Mouse (Mus musculus): ENCODE data around the gene Mcidas.
"Not testable (repeated sequence)": the region's sequence is repeated elsewhere in the genome, so short reads cannot be mapped to it uniquely, and the experiment has no call there.

Mcidas gene

DNA sequence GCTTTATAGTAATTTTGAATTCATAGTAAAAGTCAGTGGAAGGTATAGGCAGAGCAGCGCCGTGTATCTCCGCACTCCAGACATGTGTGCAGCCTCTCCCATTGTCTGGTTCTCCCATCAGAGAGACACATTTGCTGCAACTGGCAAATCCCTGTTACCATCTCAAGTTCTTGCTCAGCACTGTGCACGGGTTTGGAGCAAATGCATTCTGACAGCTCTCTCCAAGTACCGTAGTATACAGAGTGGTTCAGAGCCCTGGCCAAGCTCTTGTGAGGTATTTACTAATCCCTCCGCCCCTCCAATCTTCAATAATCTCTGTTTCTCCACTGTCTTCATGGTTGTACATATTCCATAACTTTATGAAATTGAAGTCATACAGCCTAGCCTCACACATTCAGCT, 19.0 kb downstream of the Mcidas start:
- DNase-seq (ENCODE audit: inconsistent age in 2 of 2, low spot score in 1 of 2): no peak

DNA sequence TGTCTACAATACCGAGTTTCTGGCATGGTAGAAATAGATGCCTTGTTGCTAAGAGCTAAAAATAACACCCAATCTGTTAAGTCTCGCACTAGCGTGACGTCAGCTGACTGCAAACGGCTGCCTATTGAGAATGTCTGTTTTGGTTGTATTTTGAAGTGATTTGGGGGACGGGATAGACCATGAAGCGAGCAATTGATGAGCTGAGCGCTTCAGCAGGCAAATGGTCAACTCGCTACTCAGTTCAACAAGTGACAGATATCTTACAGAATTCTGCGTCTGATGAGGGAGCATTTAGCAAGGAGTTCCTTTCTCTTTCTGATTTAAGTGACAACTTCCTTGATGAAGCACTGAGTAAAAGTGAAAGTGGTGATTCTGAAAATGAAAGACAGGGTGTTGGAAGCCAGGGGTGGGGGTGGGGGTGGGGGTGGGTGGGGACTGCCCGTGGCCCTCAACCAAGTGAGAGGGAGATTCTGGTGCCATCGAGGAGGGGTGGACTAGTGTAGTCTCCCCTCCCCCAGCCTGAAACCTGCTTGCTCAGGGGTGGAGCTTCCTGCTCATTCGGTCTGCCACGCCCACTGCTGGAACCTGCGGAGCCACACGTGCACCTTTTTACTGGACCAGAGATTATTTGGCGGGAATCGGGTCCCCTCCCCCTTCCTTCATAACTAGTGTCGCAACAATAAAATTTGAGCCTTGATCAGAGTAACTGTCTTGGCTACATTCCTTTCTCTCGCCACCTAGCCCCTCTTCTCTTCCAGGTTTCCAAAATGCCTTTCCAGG, 19.7 kb downstream of the Mcidas start:
- not testable (repeated sequence) for DNase-seq (ENCODE audit: inconsistent age in 2 of 2, low spot score in 1 of 2)

DNA sequence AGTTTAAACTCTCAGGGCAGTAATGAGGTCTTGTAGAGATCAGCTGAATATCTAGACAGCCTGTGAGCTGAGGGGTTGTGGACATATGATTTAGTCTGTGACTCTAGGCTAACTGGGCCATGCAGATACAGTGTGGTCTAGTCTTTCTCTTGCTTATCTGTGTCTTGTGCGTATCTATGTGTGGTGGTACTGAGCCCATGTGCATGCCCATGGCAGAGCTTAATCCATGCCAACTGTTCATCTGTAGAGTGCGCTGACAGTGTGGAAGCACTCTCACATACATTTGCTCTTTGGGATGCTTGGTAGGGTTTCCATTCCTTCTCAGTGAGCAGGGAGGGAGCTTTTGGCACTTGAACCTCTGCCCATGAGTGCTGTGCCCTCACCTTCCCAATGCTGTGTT, 27.9 kb downstream of the Mcidas start:
- DNase-seq (ENCODE audit: inconsistent age in 2 of 2, low spot score in 1 of 2): no peak

DNA sequence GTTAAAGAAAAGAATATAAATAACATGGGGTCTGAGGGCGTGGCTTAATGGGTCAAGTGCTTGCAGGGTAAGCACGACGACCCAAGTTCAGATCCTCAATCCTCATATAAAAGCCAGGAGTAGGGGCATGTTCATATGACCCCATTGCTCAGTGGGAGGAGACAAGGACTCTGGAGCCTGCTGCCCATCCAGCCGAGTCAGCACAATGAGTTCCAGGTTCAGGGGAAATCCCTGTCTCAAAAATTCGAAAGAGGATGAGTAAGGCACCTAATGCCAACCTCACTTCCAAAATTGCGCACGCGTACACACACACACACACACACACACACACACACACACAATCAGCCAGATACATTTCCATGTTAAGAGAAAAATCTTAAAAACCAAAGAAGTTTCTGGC, 28.8 kb downstream of the Mcidas start:
- DNase-seq (ENCODE audit: inconsistent age in 2 of 2, low spot score in 1 of 2): no peak

DNA sequence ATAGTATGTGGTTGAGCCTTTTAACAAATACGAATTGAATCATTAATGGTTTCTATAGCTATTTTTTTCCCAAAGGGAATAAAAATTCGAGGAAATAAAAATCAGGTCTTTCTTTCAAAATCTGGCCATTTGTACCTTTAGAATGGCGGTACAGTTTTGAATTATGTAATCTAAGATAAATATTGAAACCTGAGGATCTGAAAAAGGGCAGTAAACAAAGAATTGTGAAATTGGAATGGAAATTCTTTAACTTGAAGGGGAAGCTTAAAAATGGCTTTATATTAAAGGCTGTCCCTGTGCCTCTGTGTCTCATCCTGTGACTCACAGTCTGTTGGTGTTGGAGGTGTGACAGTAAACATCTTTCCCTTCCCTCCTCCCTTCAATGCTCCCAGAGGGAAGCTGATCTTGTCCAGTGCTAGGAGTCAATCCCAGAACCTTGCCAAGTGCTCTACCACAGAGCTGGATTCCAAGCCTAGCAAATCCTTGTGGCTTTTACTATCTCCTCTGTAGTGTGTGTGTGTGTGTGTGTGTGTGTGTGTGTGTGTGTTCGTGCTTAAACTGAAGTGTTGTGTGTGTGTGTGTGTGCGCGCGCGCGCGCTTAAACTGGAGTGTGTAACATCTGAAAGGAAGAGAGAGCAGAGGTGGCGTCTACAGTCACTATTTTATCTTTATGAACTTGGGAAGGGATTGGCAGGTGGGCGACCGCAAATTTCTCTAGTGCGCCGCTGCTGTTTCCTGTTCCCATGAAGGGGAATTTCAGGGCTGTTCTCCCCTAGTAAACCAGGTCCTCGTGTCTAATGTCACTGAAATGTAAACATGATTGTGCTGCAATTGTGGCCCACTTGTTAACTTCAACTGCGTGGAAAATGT, 29.9 kb downstream of the Mcidas start:
- DNase-seq (ENCODE audit: inconsistent age in 2 of 2, low spot score in 1 of 2): no peak

DNA sequence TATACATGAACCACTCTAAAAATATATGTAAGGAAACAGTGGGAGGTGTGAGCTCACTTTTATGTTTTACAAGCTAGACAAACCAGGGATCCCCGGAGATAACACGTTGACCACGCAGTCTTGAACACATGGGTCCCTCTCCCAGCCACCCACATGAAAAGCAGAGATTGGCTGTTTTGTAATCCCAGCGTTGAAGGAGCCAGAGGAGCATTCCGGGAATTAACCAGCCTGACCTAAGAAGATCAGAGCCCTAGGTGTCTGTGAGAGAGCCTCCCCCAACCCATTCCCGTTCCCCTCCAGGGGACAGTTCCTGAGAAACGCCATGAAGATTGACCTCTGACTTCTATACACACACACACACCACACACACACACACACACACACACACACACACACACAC, 37.7 kb downstream of the Mcidas start:
- DNase-seq (ENCODE audit: inconsistent age in 2 of 2, low spot score in 1 of 2): no peak

DNA sequence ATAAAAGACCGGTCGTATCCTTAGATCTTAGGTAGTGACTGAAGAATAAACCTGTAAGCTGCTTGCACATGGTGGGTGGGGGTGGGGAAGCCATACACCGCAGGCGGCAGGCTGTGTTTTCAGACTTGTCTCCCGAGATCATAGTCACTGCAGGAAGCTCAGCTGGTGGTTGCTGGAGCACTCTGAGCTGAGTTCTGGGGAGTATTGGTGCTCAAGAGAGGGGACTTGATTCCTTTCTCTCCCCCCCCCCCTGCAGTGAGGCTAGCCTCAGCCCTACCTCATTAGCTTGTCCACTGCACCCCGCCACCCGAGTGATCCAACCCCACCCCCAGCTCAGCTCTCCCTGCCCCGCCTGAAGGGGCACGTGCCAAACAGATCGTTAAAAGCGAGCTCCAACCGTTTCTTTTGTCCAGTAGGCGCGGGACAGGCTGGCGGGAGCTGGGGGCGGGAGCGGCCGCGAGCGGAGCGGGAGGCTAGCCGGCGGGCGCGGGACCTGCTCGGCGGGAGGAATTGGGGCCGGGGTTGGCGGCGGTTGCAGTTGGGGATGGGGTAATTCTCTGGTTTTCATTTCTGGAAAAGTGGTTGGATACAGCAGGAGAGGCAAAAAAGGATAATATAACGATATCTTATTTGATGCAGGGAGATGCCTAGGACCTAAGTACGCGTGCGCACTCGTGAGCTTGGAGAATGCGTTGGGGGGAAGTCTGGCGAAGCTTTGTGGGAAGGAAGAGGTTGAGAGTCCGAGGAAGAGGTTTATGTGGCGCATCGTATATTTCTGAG, 38.3 kb downstream of the Mcidas start:
- DNase-seq (ENCODE audit: inconsistent age in 2 of 2, low spot score in 1 of 2): peak in 1 of 2 experiments; percentile 58

DNA sequence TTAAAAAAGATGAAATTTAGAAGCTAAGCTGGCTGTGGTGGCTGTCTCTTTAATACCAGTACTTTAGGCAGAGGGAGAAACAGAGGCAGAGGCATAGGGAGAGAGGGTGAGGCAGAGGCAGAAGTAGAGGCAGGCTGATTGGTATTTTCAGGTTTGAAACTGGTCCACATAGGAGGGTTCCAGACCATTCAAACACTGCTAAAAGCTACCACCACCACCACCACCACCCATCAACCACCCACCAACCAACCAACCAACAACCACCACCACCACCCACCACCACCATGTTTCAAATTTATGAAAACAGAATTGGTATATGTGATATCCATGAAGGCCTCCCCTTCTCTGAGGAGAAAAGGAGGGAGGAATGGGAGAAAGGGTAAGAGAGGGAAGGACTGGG, 39.2 kb downstream of the Mcidas start:
- no peak for DNase-seq (ENCODE audit: inconsistent age in 2 of 2, low spot score in 1 of 2)

DNA sequence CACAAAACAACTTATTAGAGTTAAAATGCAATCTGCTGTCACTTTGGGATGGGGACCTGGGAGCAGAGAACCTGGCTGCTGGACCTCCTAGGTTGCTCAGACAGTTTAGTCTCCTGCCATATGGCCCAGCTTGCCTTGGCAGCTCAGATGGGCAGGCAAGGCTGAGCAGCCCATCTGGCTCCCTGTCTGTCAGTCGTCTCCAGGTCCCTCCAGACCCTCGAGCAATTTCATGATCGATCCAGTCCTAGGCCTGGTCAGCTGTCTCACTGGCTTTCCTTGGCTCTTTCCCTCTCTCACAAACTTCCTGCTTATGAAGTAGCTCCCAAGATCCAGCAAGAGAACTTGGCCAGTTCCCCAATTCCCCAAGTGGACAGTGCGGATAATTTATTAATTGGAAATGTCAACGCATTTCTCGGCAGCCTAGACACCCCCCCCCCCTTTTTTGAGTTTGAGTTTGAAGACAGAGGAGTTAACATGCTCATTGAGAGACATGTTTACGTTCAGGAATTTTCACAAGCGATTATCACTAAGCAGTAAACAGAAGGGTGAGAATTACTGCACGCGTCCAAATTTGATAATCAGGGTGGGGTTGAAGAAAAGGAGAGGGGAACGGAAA, 40.7 kb downstream of the Mcidas start:
- peak in 1 of 2 experiments; percentile 38 for DNase-seq (ENCODE audit: inconsistent age in 2 of 2, low spot score in 1 of 2)

DNA sequence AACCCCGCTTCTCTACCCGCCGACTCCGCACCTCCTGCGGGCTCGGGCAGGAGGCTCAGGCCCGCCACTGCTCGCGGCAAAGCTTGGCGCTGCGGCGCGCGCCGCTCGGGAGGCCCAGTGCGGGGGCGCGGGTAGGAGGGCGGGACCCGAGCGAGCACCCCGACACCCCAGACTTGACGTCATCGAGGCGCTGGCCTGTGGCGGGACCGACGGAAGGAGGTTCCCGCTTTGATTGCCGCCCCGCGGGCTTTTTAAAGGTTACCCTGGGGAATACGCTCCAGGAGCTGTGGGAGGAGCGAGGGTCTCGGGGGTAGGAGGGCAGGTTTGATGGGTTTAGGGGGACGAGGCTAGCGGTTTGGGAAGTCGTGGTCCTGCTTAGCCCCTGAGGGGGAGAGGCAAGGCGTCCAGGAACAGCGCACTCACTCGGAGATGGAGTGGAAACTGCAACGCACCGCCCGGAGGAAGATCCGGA, 41.3 kb downstream of the Mcidas start, which contains the start of gene Cdc20b:
Gene Cdc20b (plus strand): TSS at position 162 of the 472 bp plus-strand sequence.
- peak; percentile 67 to 83 for DNase-seq (ENCODE audit: inconsistent age in 2 of 2, low spot score in 1 of 2)

DNA sequence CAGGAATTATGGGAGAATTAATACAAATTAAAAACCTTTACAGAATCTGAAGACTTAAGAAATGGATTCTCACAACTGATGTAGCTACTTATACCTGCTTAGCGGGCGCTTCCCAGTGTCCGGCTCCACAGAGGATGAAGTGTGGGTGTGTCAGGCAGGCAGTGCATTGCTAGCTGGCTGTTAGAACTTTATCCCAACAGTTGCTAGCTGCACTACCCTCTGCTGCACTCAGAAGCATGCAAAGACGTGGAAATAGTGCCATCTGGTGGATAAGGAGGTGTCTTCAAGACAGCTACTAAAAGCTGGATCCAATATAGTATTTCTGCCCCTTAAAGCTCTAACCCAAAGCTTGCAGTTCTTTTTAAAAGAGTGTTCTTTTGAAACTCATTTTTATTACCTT, 42.2 kb downstream of the Mcidas start:
- peak; percentile 69 to 92 for DNase-seq (ENCODE audit: inconsistent age in 2 of 2, low spot score in 1 of 2)

DNA sequence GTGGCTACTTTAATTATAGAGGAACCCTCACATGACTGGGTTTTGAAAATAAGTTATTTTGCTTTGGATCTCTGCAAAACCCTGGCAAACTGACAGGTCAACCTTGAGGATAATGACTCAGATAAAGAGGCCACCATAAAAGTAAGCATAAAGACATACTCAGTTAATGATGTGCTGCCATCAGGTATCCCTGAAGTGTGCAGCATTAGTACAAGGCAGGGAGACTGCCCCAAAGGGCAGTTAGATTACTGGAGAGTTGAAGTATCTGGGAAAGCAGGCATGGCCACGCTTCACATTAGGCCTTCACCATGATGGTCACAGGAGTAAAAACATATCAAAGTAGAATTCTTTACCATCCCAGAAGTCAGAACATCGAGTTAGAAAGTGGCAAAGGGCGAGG, 51.2 kb downstream of the Mcidas start:
- peak in 1 of 2 experiments; percentile 70 for DNase-seq (ENCODE audit: inconsistent age in 2 of 2, low spot score in 1 of 2)

DNA sequence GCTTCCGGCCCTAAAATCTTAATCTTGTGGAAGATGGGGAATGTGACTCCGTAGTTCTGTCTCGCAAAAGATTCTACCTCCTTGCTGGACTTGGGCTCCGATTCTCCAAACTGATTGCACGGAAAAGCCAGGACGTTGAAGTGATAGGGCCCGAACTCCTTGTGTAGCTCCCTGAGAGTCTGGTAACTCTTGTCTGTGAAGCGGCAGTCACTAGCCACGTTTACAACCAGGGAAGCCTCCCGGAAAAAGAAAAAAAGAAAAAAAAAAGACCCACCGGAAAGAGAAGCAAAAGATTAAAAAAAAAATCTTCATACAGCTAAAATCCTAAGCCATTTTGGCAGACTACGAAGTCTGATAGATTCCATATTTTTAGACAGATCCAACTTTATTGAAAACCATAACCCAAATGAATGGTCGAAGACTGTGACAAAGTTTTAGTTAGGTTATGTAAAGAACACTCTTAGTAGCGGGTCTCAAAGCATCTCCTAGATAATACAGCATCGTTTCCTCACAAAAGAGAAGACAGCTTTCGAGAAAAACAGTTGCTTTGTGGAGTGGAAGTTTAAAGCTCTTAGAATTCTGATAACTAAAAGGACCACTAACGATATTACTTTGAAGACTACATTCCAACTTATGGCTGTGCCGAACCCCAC, 51.9 kb downstream of the Mcidas start:
- peak in 1 of 2 experiments; percentile 64 for DNase-seq (ENCODE audit: inconsistent age in 2 of 2, low spot score in 1 of 2)

DNA sequence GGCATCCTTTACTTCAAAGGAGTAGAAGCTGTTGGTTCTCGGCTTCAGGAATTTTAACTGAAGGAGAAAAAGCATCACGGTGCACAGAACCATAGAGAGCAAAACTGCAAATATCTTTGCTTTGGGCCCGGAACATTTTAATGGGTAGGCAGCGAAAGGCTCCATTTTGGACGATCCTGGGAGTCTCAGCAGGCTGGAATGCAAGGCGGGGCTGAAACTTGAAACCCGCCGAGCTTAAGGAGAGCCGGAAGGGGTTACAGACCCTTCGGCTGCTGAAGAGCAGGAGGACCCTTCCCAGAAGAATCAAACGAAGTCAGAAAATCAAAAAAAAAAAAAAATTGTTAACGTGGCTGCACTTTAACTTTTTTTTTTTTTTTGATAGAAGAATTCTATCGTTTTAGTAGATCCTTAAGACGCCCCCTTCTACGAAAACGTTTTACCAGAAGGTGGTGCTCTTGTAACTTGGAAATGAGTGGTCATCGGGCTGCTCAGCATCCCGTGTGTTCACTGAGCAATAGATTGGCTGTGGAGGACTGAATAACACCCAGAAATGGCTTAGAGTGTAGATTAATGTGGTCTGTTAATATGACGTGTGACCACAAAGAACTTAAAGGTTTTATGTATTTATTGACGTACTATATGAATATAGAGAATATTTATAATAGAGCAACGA, 52.7 kb downstream of the Mcidas start, which contains the start of gene Gpx8:
Gene Gpx8 (minus strand): TSS at position 200 of the 673 bp plus-strand sequence.
- peak; percentile 70 to 88 for DNase-seq (ENCODE audit: inconsistent age in 2 of 2, low spot score in 1 of 2)

DNA sequence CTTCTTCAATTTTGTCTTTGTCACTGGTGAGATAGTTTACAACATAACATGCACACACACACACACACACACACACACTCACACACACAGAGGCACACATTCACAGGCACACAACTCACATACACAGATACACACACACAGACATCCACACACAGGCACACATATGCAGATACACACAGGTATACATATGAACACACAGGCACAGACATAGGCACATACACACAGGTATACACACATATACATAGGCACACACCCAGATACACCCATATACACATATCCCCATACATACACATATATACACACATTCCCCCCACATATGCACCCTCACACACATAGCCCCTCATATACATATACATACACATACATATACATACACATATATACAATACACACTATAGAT, 53.4 kb downstream of the Mcidas start:
- no peak for DNase-seq (ENCODE audit: inconsistent age in 2 of 2, low spot score in 1 of 2)

DNA sequence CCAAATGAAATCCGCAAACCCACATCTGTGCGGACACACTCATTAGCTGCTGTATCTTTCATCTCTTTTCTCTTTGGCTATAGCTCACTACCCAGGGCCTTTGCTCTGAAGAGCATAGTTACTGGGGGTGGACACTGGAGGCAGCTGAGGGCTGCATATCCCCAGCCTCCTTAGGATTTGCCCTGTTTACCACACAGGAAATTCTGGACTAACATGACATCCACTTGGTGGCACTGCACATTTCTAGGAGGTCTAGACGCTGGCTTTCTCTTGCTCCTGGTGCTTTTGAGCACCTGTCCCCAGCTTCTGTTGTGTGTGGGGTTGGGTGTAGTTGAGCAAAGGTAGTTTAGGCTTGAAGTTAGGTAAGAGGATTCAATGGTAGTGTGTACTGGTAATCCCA, 54.0 kb downstream of the Mcidas start:
- DNase-seq (ENCODE audit: inconsistent age in 2 of 2, low spot score in 1 of 2): no peak

All from adrenal gland, adult (tissue).